Mouse (Mus musculus) heart, adult 2 months (tissue): ENCODE measurements around the gene Vwa3b.

ENCODE experiments used
- CTCF ChIP-seq: fragments of 200-600 bp; IDR thresholded peaks from 2 replicates; pipeline ENCODE4 v1.8.1; 2022; ENCODE audit warnings: antibody characterized with exemption, mild to moderate bottlenecking, moderate library complexity
- EP300 ChIP-seq: fragments of 200-500 bp; IDR thresholded peaks from 2 replicates; pipeline ENCODE4 v1.6.1; 2011; ENCODE audit warnings: low read depth, low read length, control low read depth; ENCODE audit not compliant: insufficient read depth

- TF ChIP-seq CTCF (no peak), EP300 (no peak)
Measured at GRCm38 (mm10) chr1:37220134-37220907, 193.9 kb downstream of the Vwa3b start.
